Mouse (Mus musculus): ENCODE measurements around the gene Schip1.

GRCm38 (mm10) chr3:68202162-68202902, 137.7 kb downstream of the Schip1 start:
- TF ChIP-seq CTCF (IDR thresholded peaks at IDR 0.05; ENCODE audit: low read depth): no peak
- no peak for TF ChIP-seq EP300 (IDR thresholded peaks at IDR 0.05; ENCODE audit: low read depth)
